Mouse (Mus musculus): ENCODE measurements around the gene Cpsf6. TPM values are rescaled to one million over a fixed set of nuclear protein-coding genes. Genes with fewer than 3 reads are reported as not detected.

The Cpsf6 gene
- polyA plus RNA-seq, 1 experiment: 21.8 TPM

DNA sequence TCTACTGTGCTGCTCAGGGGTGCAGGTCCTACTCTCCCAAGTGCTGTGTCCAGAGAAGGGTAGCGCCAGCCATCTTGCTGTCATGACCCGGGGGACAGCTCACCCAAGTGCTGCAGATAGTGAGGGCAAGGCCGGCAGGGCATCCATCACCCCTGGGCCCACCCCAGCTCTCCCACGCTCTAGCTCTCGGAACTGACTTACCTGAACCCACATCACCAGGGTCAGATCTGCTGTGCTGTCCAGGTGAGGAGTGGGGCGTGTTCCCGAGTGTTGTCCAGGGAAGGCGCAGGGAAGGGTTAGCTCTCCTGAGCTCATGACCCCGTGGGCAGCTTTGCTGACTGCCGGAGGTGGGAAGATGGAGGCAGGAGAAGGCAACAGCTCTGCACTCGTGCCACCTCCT, 63.4 kb downstream of the Cpsf6 start:
- Histone ChIP-seq H3K4me2 (ENCODE audit: low read depth) (no peak overlapping the region), H3K27me3 (ENCODE audit: control insufficient read depth, insufficient read depth, insufficient read length) (peaks cover 7% of the 10 kb centered on the region), H3K4me3 (no peak overlapping the region), H3ac (ENCODE audit: control insufficient read depth, insufficient read length) (no peak overlapping the region), H3K79me2 (ENCODE audit: control insufficient read depth, insufficient read depth) (no peaks in the 10 kb centered on the region), H3K36me3 (ENCODE audit: control insufficient read depth, insufficient read depth) (no peaks in the 10 kb centered on the region)
- TF ChIP-seq MAX (IDR thresholded peaks at IDR 0.05; ENCODE audit: low read depth) (no peak), USF1 (IDR thresholded peaks at IDR 0.05; ENCODE audit: low read depth) (no peak), CEBPB (IDR thresholded peaks at IDR 0.05; ENCODE audit: insufficient read depth, poor library complexity, severe bottlenecking) (no peak), POLR2A (IDR thresholded peaks at IDR 0.05; ENCODE audit: insufficient read length, low read depth) (no peak), TCF3 (IDR thresholded peaks at IDR 0.05; ENCODE audit: insufficient read length, low read depth) (no peak), SRF (IDR thresholded peaks at IDR 0.05; ENCODE audit: control insufficient read depth, insufficient read length, low read depth) (no peak), TCF12 (IDR thresholded peaks at IDR 0.05; ENCODE audit: insufficient read depth, poor library complexity, severe bottlenecking) (no peak)

DNA sequence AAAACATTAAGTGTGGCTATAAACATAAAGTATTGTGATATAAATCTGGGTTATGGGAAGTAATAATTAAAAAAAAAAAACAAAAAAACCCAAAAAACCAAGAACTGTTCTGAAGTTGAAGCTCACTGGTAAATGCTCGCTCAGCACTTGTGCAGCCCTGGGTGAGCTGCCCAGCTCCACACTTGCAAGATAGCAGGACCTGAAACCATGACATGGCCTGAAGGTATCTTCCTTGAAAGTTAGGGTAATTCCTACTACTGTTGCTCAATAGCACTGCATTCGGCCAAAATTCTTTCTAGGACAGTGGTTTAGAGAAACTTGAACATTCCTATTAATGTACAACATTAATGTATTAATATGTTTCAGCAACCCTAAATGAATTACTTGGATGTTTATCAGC, 66.7 kb downstream of the Cpsf6 start:
- H3K4me3 ChIP-seq: no peak overlapping the region
- peaks cover 2% of the 10 kb centered on the region for H3K27me3 ChIP-seq (ENCODE audit: control insufficient read depth, insufficient read depth, insufficient read length)
- H3K79me2 ChIP-seq (ENCODE audit: control insufficient read depth, insufficient read depth): no peaks in the 10 kb centered on the region
- H3K4me2 ChIP-seq (ENCODE audit: low read depth): no peak overlapping the region
- no peaks in the 10 kb centered on the region for H3K36me3 ChIP-seq (ENCODE audit: control insufficient read depth, insufficient read depth)
- TF ChIP-seq E2F4 (IDR thresholded peaks at IDR 0.05; ENCODE audit: insufficient read depth) (no peak), USF1 (IDR thresholded peaks at IDR 0.05; ENCODE audit: low read depth) (no peak), MYOD1 (IDR thresholded peaks at IDR 0.05; ENCODE audit: control insufficient read depth in 1 of 3, insufficient read length in 2 of 3, low read depth in 2 of 3) (no peak), TCF3 (IDR thresholded peaks at IDR 0.05; ENCODE audit: insufficient read length, low read depth) (no peak), MAX (IDR thresholded peaks at IDR 0.05; ENCODE audit: low read depth) (no peak), POLR2AphosphoS2 (IDR thresholded peaks at IDR 0.05; ENCODE audit: insufficient read length, low read depth) (no peak), POLR2A (IDR thresholded peaks at IDR 0.05; ENCODE audit: insufficient read length, low read depth) (no peak), SRF (IDR thresholded peaks at IDR 0.05; ENCODE audit: control insufficient read depth, insufficient read length, low read depth) (no peak), REST (IDR thresholded peaks at IDR 0.05; ENCODE audit: insufficient read depth, insufficient read length) (no peak), MYOG (IDR thresholded peaks at IDR 0.05; ENCODE audit: control insufficient read depth in 1 of 3, insufficient read depth in 1 of 3, insufficient read length in 2 of 3, low read depth in 2 of 3) (no peak)
- H3ac ChIP-seq (ENCODE audit: control insufficient read depth, insufficient read length): no peak overlapping the region

DNA sequence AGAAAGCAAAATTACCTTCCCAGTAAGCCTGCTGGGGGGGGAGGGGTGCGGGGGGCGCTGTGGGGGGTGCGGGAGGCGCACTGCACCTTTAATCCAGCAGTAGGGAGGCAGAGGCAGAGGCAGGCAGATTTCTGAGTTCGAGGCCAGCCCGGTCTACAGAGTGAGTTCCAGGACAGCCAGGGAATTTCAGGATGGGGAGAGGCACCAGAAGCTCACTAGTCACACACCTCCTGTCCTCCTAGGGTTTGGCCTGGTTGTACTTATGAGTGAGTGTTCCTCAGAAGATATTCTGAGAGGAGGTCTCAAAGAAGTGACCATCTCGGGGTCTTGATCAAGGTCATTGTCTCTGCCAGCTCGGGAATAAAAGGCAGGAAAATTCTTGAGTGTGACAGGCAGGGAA, 67.6 kb downstream of the Cpsf6 start:
- TF ChIP-seq REST (IDR thresholded peaks at IDR 0.05; ENCODE audit: insufficient read depth, insufficient read length): no peak
- no peak for TF ChIP-seq MAX (IDR thresholded peaks at IDR 0.05; ENCODE audit: low read depth)
- TF ChIP-seq MYOG (IDR thresholded peaks at IDR 0.05; ENCODE audit: control insufficient read depth in 1 of 3, insufficient read depth in 1 of 3, insufficient read length in 2 of 3, low read depth in 2 of 3): no peak
- no peak for TF ChIP-seq SRF (IDR thresholded peaks at IDR 0.05; ENCODE audit: control insufficient read depth, insufficient read length, low read depth)
- no peak for TF ChIP-seq MYOD1 (IDR thresholded peaks at IDR 0.05; ENCODE audit: control insufficient read depth in 1 of 3, insufficient read length in 2 of 3, low read depth in 2 of 3)
- no peak for TF ChIP-seq POLR2AphosphoS2 (IDR thresholded peaks at IDR 0.05; ENCODE audit: insufficient read length, low read depth)
- TF ChIP-seq TCF3 (IDR thresholded peaks at IDR 0.05; ENCODE audit: insufficient read length, low read depth): no peak
- no peak for TF ChIP-seq E2F4 (IDR thresholded peaks at IDR 0.05; ENCODE audit: insufficient read depth)
- no peak for TF ChIP-seq TCF12 (IDR thresholded peaks at IDR 0.05; ENCODE audit: insufficient read depth, poor library complexity, severe bottlenecking)
- TF ChIP-seq CEBPB (IDR thresholded peaks at IDR 0.05; ENCODE audit: insufficient read depth, poor library complexity, severe bottlenecking): no peak
- no peak for TF ChIP-seq USF1 (IDR thresholded peaks at IDR 0.05; ENCODE audit: low read depth)
- no peak for TF ChIP-seq POLR2A (IDR thresholded peaks at IDR 0.05; ENCODE audit: insufficient read length, low read depth)
- H3K4me2 ChIP-seq (ENCODE audit: low read depth): no peak overlapping the region

DNA sequence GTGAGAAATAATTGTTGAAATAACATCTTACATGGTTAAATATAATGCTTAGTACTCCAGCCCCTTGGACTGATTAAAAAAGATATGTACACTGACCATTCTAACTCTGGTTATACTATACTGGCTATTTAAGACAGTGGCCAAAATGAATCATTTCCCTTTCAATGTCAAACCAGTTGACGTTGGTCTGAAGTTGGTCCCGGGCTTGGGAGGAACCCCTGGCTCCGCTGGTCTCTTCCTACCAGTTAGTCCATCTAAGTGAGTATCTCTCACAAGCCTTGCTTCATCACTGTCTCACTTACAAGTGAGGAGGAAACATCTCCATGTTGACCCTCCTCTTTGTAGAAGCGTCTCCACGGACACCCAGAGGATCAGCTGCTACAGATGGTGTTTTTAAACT, 75.4 kb downstream of the Cpsf6 start:
- Histone ChIP-seq H3K36me3 (ENCODE audit: control insufficient read depth, insufficient read depth) (no peaks in the 10 kb centered on the region), H3K79me2 (ENCODE audit: control insufficient read depth, insufficient read depth) (no peaks in the 10 kb centered on the region), H3K4me3 (no peak overlapping the region), H3K4me2 (ENCODE audit: low read depth) (no peak overlapping the region), H3ac (ENCODE audit: control insufficient read depth, insufficient read length) (no peak overlapping the region), H3K27me3 (ENCODE audit: control insufficient read depth, insufficient read depth, insufficient read length) (peaks cover 6% of the 10 kb centered on the region)
- TF ChIP-seq MYOG (IDR thresholded peaks at IDR 0.05; ENCODE audit: control insufficient read depth in 1 of 3, insufficient read depth in 1 of 3, insufficient read length in 2 of 3, low read depth in 2 of 3) (no peak), TCF12 (IDR thresholded peaks at IDR 0.05; ENCODE audit: insufficient read depth, poor library complexity, severe bottlenecking) (no peak), POLR2A (IDR thresholded peaks at IDR 0.05; ENCODE audit: insufficient read length, low read depth) (no peak), CEBPB (IDR thresholded peaks at IDR 0.05; ENCODE audit: insufficient read depth, poor library complexity, severe bottlenecking) (no peak), TCF3 (IDR thresholded peaks at IDR 0.05; ENCODE audit: insufficient read length, low read depth) (no peak), E2F4 (IDR thresholded peaks at IDR 0.05; ENCODE audit: insufficient read depth) (no peak), USF1 (IDR thresholded peaks at IDR 0.05; ENCODE audit: low read depth) (no peak), POLR2AphosphoS2 (IDR thresholded peaks at IDR 0.05; ENCODE audit: insufficient read length, low read depth) (no peak), SRF (IDR thresholded peaks at IDR 0.05; ENCODE audit: control insufficient read depth, insufficient read length, low read depth) (no peak), REST (IDR thresholded peaks at IDR 0.05; ENCODE audit: insufficient read depth, insufficient read length) (no peak), MYOD1 (IDR thresholded peaks at IDR 0.05; ENCODE audit: control insufficient read depth in 1 of 3, insufficient read length in 2 of 3, low read depth in 2 of 3) (no peak), MAX (IDR thresholded peaks at IDR 0.05; ENCODE audit: low read depth) (no peak)

More for the DNA sequence above, 67.6 kb downstream of the Cpsf6 start:
- no peaks in the 10 kb centered on the region for H3K79me2 ChIP-seq (ENCODE audit: control insufficient read depth, insufficient read depth)
- no peak overlapping the region for H3ac ChIP-seq (ENCODE audit: control insufficient read depth, insufficient read length)
- H3K27me3 ChIP-seq (ENCODE audit: control insufficient read depth, insufficient read depth, insufficient read length): no peaks in the 10 kb centered on the region
- no peaks in the 10 kb centered on the region for H3K36me3 ChIP-seq (ENCODE audit: control insufficient read depth, insufficient read depth)
- no peak overlapping the region for H3K4me3 ChIP-seq

DNA sequence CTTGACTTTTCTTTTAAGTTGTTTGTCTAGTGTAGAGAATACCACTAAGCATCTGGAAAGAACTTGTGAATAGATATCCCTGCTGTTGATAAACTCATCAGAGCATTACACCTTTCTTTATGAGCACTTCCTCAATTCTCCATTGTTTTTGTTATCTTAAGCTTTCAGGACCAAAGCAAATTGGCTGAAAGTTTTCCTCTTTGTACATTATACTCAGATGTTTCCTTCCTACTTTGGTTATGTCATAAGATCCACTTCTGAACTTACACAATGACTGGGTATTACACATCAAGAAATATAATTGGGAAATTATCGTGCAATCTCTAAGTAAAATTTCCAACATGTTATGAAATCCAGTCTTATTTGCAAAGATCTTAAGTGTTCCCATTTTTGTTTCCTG, 78.1 kb downstream of the Cpsf6 start:
- TF ChIP-seq POLR2AphosphoS2 (IDR thresholded peaks at IDR 0.05; ENCODE audit: insufficient read length, low read depth): no peak
- no peak for TF ChIP-seq CEBPB (IDR thresholded peaks at IDR 0.05; ENCODE audit: insufficient read depth, poor library complexity, severe bottlenecking)
- TF ChIP-seq TCF3 (IDR thresholded peaks at IDR 0.05; ENCODE audit: insufficient read length, low read depth): no peak
- TF ChIP-seq E2F4 (IDR thresholded peaks at IDR 0.05; ENCODE audit: insufficient read depth): no peak
- no peak for TF ChIP-seq SRF (IDR thresholded peaks at IDR 0.05; ENCODE audit: control insufficient read depth, insufficient read length, low read depth)
- TF ChIP-seq MYOG (IDR thresholded peaks at IDR 0.05; ENCODE audit: control insufficient read depth in 1 of 3, insufficient read depth in 1 of 3, insufficient read length in 2 of 3, low read depth in 2 of 3): no peak
- no peak for TF ChIP-seq TCF12 (IDR thresholded peaks at IDR 0.05; ENCODE audit: insufficient read depth, poor library complexity, severe bottlenecking)
- no peak for TF ChIP-seq USF1 (IDR thresholded peaks at IDR 0.05; ENCODE audit: low read depth)
- TF ChIP-seq REST (IDR thresholded peaks at IDR 0.05; ENCODE audit: insufficient read depth, insufficient read length): no peak
- no peak for TF ChIP-seq POLR2A (IDR thresholded peaks at IDR 0.05; ENCODE audit: insufficient read length, low read depth)
- no peak for TF ChIP-seq MAX (IDR thresholded peaks at IDR 0.05; ENCODE audit: low read depth)
- TF ChIP-seq MYOD1 (IDR thresholded peaks at IDR 0.05; ENCODE audit: control insufficient read depth in 1 of 3, insufficient read length in 2 of 3, low read depth in 2 of 3): no peak
- no peak overlapping the region for H3ac ChIP-seq (ENCODE audit: control insufficient read depth, insufficient read length)
- H3K27me3 ChIP-seq (ENCODE audit: control insufficient read depth, insufficient read depth, insufficient read length): peaks cover 20% of the 10 kb centered on the region
- H3K4me3 ChIP-seq: no peak overlapping the region
- no peak overlapping the region for H3K4me2 ChIP-seq (ENCODE audit: low read depth)
- H3K79me2 ChIP-seq (ENCODE audit: control insufficient read depth, insufficient read depth): no peaks in the 10 kb centered on the region
- no peaks in the 10 kb centered on the region for H3K36me3 ChIP-seq (ENCODE audit: control insufficient read depth, insufficient read depth)

All from myocyte (in vitro differentiated cells).